Mouse (Mus musculus) stomach, embryonic 14.5 days (tissue): Measurements from ENCODE around the gene Prr12. TPM values are rescaled to one million over a fixed set of nuclear protein-coding genes. Genes with fewer than 3 reads are reported as not detected.

Experiments used
- ATAC-seq: fragments of 200-750 bp; cut with Nextera tagmentation; 2 replicates; pipeline ENCODE4 v1.8.0; 2017; ENCODE audit warnings: low read depth, moderate TSS enrichment; ENCODE audit not compliant: insufficient number of reproducible peaks, insufficient read depth, low FRiP score
- H3K27ac ChIP-seq: fragments of 300-500 bp; sonication (generic); 2 replicates; pipeline ENCODE4 v1.5.1; 2014; ENCODE audit warnings: mild to moderate bottlenecking, low read length, moderate library complexity, mixed read lengths
- H3K27me3 ChIP-seq: fragments of 300-500 bp; sonication (generic); 2 replicates; pipeline ENCODE4 v1.6.1; 2014; ENCODE audit warnings: low read length, control low read depth, mixed read lengths; ENCODE audit not compliant: control insufficient read depth, insufficient read depth
- H3K36me3 ChIP-seq: fragments of 300-500 bp; sonication (generic); 2 replicates; pipeline ENCODE4 v1.6.1; 2014; ENCODE audit warnings: mild to moderate bottlenecking, control low read depth, low read length, moderate library complexity, mixed read lengths; ENCODE audit not compliant: control insufficient read depth, insufficient read depth
- H3K4me1 ChIP-seq: fragments of 300-500 bp; sonication (generic); 2 replicates; pipeline ENCODE4 v1.6.1; 2014; ENCODE audit warnings: low read length, control low read depth, mixed read lengths; ENCODE audit not compliant: control insufficient read depth, insufficient read depth
- H3K4me2 ChIP-seq: fragments of 300-500 bp; sonication (generic); replicated peaks from 2 replicates; pipeline ENCODE4 v1.6.1; 2014; ENCODE audit warnings: low read depth, low read length, control low read depth
- H3K4me3 ChIP-seq: fragments of 300-500 bp; sonication (generic); 2 replicates; pipeline ENCODE4 v1.5.1; 2014; ENCODE audit warnings: low read depth, low read length, control low read depth
- H3K9ac ChIP-seq: fragments of 300-500 bp; sonication (generic); replicated peaks from 2 replicates; pipeline ENCODE4 v1.6.1; 2014; ENCODE audit warnings: low read depth, mild to moderate bottlenecking, control low read depth, low read length, moderate library complexity, mixed read lengths
- H3K9me3 ChIP-seq: fragments of 300-500 bp; sonication (generic); 2 replicates; pipeline ENCODE4 v1.6.1; 2016; ENCODE audit warnings: low read depth, low read length, control low read depth; ENCODE audit not compliant: control insufficient read depth
- WGBS: fragments of 180-500 bp; shearing (Covaris S2); extraction: QIAGEN DNeasy Blood & Tissue Kit; methylation state at CpG from one replicate; pipeline ENCODE4 v1.1.7; 2014; 5-methylcytosine and 5-hydroxymethylcytosine counted together
- polyA plus RNA-seq: library from polyadenylated mRNA; unstranded; fragments of >200 nt; fragmentation: Nextera tagmentation; extraction: Ambion mirVana; gene quantifications from 2 replicates; pipeline ENCODE4 v1.2.1, GENCODE M21; 2014

Prr12 gene
- polyA plus RNA-seq, 1 experiment from 2014 or later = 17.8 TPM

DNA sequence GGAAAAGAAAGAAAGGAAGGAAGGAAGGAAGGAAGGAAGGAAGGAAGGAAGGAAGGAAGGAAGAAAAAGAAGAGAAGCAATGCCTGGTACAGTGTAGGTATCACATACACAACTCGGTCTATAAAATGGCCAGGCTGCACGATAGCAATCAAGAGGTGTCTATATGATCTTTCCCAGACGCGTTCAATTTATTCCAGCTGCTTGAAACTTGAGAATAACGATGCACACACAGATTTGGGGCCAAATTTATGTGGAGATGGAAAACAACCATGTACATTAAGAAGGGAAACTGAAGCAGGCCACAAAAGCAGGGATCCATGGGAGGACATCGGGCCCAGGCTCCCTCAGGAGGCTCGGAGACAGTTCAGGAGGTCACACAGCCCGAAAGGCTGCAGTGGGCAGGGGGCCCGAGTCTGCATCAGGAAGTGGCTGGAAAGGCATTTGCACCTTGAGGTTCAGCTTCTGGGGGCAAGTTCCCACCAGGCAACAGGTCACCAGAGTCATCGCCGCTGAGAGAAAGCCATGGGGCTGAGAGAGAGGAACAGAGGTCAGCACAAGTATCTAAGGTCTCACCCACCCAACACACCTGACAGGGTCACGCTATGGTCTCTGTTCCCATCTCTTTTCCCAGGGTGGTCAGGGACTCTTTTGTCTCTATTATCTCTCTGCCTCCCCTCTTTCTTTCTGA lies 40.3 kb upstream of the Prr12 start:
- Histone ChIP-seq H3K4me2 (no peak overlapping the region), H3K9me3 (no peaks in the 10 kb centered on the region), H3K27me3 (no peaks in the 10 kb centered on the region), H3K4me1 (peaks cover 7% of the 10 kb centered on the region; the same call in 1 of the 2 replicates), H3K4me3 (no peak overlapping the region), H3K27ac (peak overlapping the region; percentile 83), H3K36me3 (peaks cover 8% of the 10 kb centered on the region), H3K9ac (no peak overlapping the region)
- 35% methylated on average over 12 of the region's 12 CpGs for WGBS
- no peak for ATAC-seq

DNA sequence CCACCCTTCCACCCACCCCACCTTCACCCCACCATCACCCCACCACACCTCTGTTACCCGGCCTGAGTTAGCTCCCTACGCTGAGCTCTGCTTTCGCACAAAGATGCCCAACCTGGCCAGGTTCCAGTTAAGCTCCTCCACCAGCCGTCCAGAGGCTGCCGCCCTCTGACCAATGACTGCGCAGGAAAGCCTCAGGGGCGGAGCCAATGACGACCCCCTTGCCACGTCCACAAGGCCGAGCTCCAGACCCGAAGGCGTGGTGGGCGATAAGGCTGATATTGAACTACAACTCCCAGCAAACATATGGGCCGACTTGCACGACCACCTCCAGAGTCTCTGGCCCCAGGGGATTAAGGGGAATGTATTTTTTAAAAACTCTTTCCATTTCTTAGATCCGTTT lies 39.4 kb upstream of the Prr12 start, which contains the start of gene Rcn3:
TSS of gene Rcn3 (minus strand) at position 174 of the 400 bp plus-strand sequence.
- WGBS = 0% methylated on average over 16 of the region's 16 CpGs
- peaks cover 18% of the 10 kb centered on the region for H3K36me3 ChIP-seq
- H3K27ac ChIP-seq = peak within 1 kb of the TSS; percentile 83
- H3K4me2 ChIP-seq = peak within 1 kb of the TSS; percentile 59
- H3K4me3 ChIP-seq = peak within 1 kb of the TSS; percentile 47
- no peaks in the 10 kb centered on the region for H3K27me3 ChIP-seq
- peaks cover 7% of the 10 kb centered on the region; the same call in 1 of the 2 replicates for H3K4me1 ChIP-seq
- H3K9me3 ChIP-seq = no peaks in the 10 kb centered on the region
- ATAC-seq = peak; percentile 94
- peak within 1 kb of the TSS; percentile 56 for H3K9ac ChIP-seq

DNA sequence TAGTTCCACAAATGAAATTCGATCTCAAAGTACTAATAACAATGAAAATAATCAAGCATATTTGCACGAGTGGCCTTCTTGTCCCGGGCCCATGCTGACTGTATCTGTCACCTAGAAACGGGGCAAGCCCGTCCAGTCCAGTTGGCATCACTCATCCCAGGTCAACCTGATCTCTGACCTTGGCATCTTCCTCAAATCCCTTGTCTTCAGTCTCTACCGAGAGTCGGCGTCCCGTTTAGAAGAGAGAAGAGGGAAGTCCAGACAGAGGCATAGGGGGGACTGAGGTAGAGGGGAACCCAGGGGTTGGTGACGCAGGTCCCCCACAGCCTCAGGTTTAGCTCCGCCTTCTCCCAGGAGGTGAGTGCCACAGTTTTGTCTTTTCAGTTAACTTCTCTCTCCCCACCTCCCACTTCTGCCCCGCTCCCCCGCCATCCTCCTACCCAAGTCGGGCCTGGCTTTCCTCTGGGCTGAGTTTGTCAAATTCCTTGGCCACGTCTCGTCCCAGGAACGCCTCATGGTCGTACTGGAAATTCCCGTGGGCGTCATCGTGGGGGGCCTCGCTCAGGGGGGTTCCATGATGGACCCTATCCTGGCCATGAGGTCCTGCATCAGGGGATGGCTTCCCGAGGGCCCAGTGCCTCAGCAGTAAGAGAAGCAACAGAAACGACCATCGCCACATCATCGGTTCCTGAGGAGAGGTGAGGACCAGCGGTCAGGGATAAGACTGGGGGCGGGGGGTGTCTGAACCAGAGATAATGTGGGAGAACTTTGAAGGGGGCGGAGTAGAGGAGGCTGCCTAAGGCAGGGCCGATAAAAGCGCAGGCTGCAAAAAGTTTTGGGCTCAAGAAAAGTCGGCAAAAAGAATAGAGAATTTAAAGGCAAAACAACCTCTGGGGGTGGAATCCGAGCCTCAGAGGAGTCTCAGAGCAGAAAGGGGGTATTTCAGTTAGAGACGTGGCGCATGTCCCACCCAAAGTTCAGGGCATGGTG lies 38.6 kb upstream of the Prr12 start:
- peak overlapping the region; percentile 47 for H3K4me3 ChIP-seq
- H3K27ac ChIP-seq = peak overlapping the region; percentile 83
- H3K9ac ChIP-seq = peak overlapping the region; percentile 56
- no peaks in the 10 kb centered on the region for H3K9me3 ChIP-seq
- ATAC-seq = peak; percentile 50
- H3K4me1 ChIP-seq = peaks cover 7% of the 10 kb centered on the region; the same call in 1 of the 2 replicates
- H3K36me3 ChIP-seq = peaks cover 25% of the 10 kb centered on the region
- no peaks in the 10 kb centered on the region for H3K27me3 ChIP-seq
- WGBS = 9% methylated on average over 35 of the region's 35 CpGs
- peak overlapping the region; percentile 59 for H3K4me2 ChIP-seq

GRCm38 (mm10) chr7:45090251-45090977 lies 37.7 kb upstream of the Prr12 start:
- Histone ChIP-seq H3K4me3 (peak overlapping the region; percentile 47), H3K36me3 (peaks cover 32% of the 10 kb centered on the region), H3K4me2 (peak overlapping the region; percentile 59), H3K27me3 (no peaks in the 10 kb centered on the region), H3K9ac (peak overlapping the region; percentile 56; the same call in 1 of the 2 replicates), H3K4me1 (peaks cover 7% of the 10 kb centered on the region; the same call in 1 of the 2 replicates), H3K27ac (peak overlapping the region; percentile 83; the same call in 1 of the 2 replicates), H3K9me3 (no peaks in the 10 kb centered on the region)
- ATAC-seq = no peak
- WGBS = 74% methylated on average over 13 of the region's 13 CpGs

GRCm38 (mm10) chr7:45088597-45088996 lies 35.9 kb upstream of the Prr12 start:
- Histone ChIP-seq H3K4me2 (no peak overlapping the region), H3K9ac (no peak overlapping the region), H3K27ac (no peak overlapping the region), H3K36me3 (peaks cover 42% of the 10 kb centered on the region), H3K4me3 (no peak overlapping the region), H3K27me3 (no peaks in the 10 kb centered on the region), H3K4me1 (peaks cover 7% of the 10 kb centered on the region; the same call in 1 of the 2 replicates), H3K9me3 (no peaks in the 10 kb centered on the region)
- ATAC-seq = no peak
- 92% methylated on average over 17 of the region's 17 CpGs for WGBS

- H3K4me3 ChIP-seq = no peak overlapping the region
- peaks cover 57% of the 10 kb centered on the region for H3K36me3 ChIP-seq
- no peak overlapping the region for H3K4me2 ChIP-seq
- no peak for ATAC-seq
- no peak overlapping the region for H3K9ac ChIP-seq
- WGBS = 75% methylated on average over 4 of the region's 4 CpGs
- H3K27ac ChIP-seq = no peak overlapping the region
- H3K27me3 ChIP-seq = no peaks in the 10 kb centered on the region
- H3K4me1 ChIP-seq = peaks cover 3% of the 10 kb centered on the region; the same call in 1 of the 2 replicates
- H3K9me3 ChIP-seq = no peaks in the 10 kb centered on the region
Observed at GRCm38 (mm10) chr7:45086084-45086483, 33.4 kb upstream of the Prr12 start.

DNA sequence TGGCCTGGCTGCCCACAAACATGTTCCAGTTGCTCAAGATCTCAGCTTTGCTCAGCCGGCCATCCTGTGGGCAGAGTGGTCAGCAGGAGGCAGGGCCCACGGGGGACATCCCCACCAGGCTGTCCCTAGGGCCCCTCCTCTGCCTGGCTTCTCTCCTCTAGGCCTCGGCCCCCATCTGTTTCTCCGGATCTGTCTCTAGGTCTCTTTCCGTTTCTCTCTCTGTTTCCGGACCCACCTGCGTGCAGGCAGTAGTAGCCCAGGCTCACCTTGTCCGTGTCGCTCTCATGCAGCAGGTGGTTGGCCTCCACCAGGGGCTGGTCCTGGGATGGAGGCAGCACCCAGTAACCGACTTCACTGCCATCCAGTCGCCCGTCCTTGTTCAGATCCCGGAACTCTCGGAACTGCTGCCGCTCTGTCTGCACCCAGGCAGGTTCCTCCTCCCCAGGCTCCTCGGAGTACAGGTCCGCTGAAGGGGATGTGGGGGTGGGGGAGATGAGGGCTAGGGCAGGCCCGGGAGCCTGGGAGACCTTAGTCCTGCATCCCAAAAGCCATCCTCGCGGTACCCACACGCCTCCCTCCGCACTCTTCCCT lies 30.7 kb upstream of the Prr12 start:
- no peak overlapping the region for H3K27ac ChIP-seq
- no peak for ATAC-seq
- H3K9ac ChIP-seq = no peak overlapping the region
- H3K4me2 ChIP-seq = no peak overlapping the region
- WGBS = 83% methylated on average over 22 of the region's 22 CpGs
- H3K36me3 ChIP-seq = peaks cover 52% of the 10 kb centered on the region
- no peak overlapping the region for H3K4me3 ChIP-seq
- H3K4me1 ChIP-seq = no peaks in the 10 kb centered on the region
- no peaks in the 10 kb centered on the region for H3K9me3 ChIP-seq
- no peaks in the 10 kb centered on the region for H3K27me3 ChIP-seq
